Mouse (Mus musculus) liver, adult 2 months (tissue): ENCODE measurements at regions not wholly inside any gene's neighbourhood (a gene's known extent, or its start where the extent isn't known, plus 50 kb on each side); places are given as distances from the start of the nearest gene placed in this dataset.
A peak's percentile ranks its signal among the peaks of the same experiment; 100 is the strongest.

ENCODE experiments used
- DNase-seq: peaks from one replicate; pipeline ENCODE4 v3.0.0-alpha.2; 2011; ENCODE audit warnings: low read depth, low spot score; ENCODE audit errors: extremely low read depth
- H3K27ac ChIP-seq: fragments of 200-500 bp; replicated peaks from 2 replicates; pipeline ENCODE4 v1.5.1; 2012; ENCODE audit warnings: low read depth, mild to moderate bottlenecking, control low read depth, inconsistent platforms, low read length; ENCODE audit not compliant: insufficient read depth
- H3K27me3 ChIP-seq: fragments of 200-500 bp; 2 replicates; pipeline ENCODE4 v1.6.1; 2012; ENCODE audit warnings: mild to moderate bottlenecking, moderate library complexity, low read length, inconsistent platforms; ENCODE audit not compliant: control insufficient read depth, insufficient read depth
- H3K36me3 ChIP-seq: fragments of 200-500 bp; 2 replicates; pipeline ENCODE4 v1.6.1; 2012; ENCODE audit warnings: low read length, inconsistent platforms; ENCODE audit not compliant: control insufficient read depth, insufficient read depth
- H3K4me1 ChIP-seq: fragments of 200-500 bp; 2 replicates; pipeline ENCODE4 v1.6.1; 2011; ENCODE audit warnings: low read length; ENCODE audit not compliant: control insufficient read depth, insufficient read depth
- H3K4me3 ChIP-seq: fragments of 200-500 bp; 2 replicates; pipeline ENCODE4 v1.5.1; 2011; ENCODE audit warnings: low read depth, mild to moderate bottlenecking, control low read depth, low read length, moderate library complexity; ENCODE audit not compliant: insufficient read depth
- H3K79me2 ChIP-seq: fragments of 200-500 bp; 2 replicates; pipeline ENCODE4 v1.6.1; 2012; ENCODE audit warnings: inconsistent platforms, mild to moderate bottlenecking, low read length, moderate library complexity; ENCODE audit not compliant: control insufficient read depth, insufficient read depth
- H3K9ac ChIP-seq: fragments of 200-500 bp; 2 replicates; pipeline ENCODE4 v1.6.1; 2012; ENCODE audit warnings: low read depth, mild to moderate bottlenecking, control low read depth, inconsistent platforms, low read length
- CTCF ChIP-seq: fragments of 200-500 bp; IDR thresholded peaks from 2 replicates; pipeline ENCODE4 v1.5.1; 2011; ENCODE audit warnings: low read depth, low read length, control low read depth
- POLR2A ChIP-seq: fragments of 200-500 bp; IDR thresholded peaks from 2 replicates; pipeline ENCODE4 v1.6.1; 2011; ENCODE audit warnings: low read length, control low read depth; ENCODE audit not compliant: insufficient read depth; ENCODE audit errors: extremely low read depth
- WGBS: fragments of 180-500 bp; shearing (Covaris S2); methylation state at CpG from one replicate; pipeline ENCODE4 v1.1.7; 2018; 5-methylcytosine and 5-hydroxymethylcytosine counted together

DNA sequence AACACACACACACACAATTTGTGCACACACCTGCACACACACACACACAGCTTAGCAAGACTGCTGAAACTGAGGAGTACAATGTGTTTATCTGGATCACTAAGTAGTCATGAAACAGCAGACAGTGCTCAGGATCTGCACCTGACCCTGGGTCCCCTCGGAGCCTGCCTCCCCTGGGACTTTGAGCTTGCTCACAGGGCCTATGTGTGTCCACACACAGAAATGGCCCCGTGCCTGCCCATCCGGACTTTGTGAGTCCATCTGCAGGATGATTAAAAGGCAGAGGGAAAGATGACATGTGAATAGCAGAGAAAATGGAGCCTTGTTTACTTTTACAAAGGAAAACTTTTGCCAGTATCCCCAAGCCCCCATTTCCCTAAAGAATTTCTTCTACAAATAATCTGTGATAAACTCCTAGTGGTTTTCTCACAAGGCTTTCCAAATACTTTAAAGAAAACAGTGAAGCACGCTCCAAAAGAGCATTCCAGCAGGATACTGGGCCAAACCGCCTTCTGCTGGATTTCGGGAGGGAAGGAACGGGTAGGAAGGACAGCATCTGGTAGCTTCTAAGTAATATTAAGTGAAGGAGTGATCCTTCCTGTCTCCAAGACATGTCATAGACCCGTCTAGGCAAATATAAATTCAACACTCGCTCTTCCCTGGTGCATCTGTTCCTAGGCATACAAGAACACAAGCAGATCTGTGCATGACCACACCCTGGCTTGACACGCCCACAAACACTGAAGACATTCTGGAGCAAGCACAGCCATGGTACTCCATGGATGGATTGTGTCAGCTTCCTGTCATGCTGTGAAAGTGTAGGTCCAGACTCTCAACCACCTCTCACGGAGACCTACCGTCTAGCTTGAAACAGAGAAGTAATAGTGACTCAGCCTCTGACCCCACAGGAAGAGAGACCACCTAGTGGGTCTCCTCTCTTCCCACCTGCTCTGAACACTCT is 52.1 kb upstream of the Zfp637 start:
- no peaks in the 10 kb centered on the region for H3K79me2 ChIP-seq
- H3K36me3 ChIP-seq = no peaks in the 10 kb centered on the region
- H3K27ac ChIP-seq = no peak overlapping the region
- H3K4me1 ChIP-seq = no peaks in the 10 kb centered on the region
- H3K4me3 ChIP-seq = no peak overlapping the region
- 71% methylated on average over 12 of the region's 12 CpGs for WGBS
- H3K27me3 ChIP-seq = no peaks in the 10 kb centered on the region
- TF ChIP-seq POLR2A = no peak
- no peak overlapping the region for H3K9ac ChIP-seq
- DNase-seq = peak; percentile 18

DNA sequence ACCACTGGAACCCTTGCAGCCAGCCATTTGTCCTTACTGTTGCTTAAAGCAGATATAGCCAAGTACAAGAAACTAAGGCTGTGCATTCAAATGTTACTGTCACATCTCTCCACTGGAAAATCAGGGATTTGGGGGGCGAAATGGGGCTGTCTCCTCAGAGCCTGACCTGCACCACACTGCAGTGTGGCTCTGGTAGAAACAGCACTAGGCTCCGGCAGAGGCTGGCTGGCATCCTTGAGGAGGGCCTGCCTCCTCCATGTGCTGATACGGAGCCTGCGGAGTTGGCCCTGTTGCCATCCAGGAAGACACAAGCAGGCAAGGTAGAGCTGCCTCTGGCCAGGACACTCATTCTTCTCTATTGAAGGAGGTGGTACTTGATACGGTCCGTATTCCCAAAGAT is 50.4 kb upstream of the Zfp637 start:
- WGBS = 93% methylated on average over 6 of the region's 6 CpGs
- Histone ChIP-seq H3K4me1 (no peaks in the 10 kb centered on the region), H3K27me3 (no peaks in the 10 kb centered on the region), H3K27ac (no peak overlapping the region), H3K79me2 (no peaks in the 10 kb centered on the region), H3K4me3 (no peak overlapping the region), H3K36me3 (no peaks in the 10 kb centered on the region), H3K9ac (no peak overlapping the region)
- no peak for TF ChIP-seq CTCF
- TF ChIP-seq POLR2A = no peak
- DNase-seq = no peak
